Mouse (Mus musculus): ENCODE results near the gene Aacs. TPM values are rescaled to one million over a fixed set of nuclear protein-coding genes. Genes with fewer than 3 reads are reported as not detected.

The Aacs gene
- total and polyA plus RNA-seq, 3 experiments: 32.8 to 79.5 TPM; not detected in 1

- TF ChIP-seq NRF1 (IDR thresholded peaks at IDR 0.05; ENCODE audit: insufficient read depth, low read depth, low read length, poor library complexity, severe bottlenecking) (no peak), ETS1 (IDR thresholded peaks at IDR 0.05; ENCODE audit: low read depth, low read length) (no peak), TBP (IDR thresholded peaks at IDR 0.05; ENCODE audit: low read depth, low read length) (peak; percentile 57; the same call in 1 of the 2 replicates), CHD2 (IDR thresholded peaks at IDR 0.05; ENCODE audit: low read length) (no peak), CTCF (IDR thresholded peaks at IDR 0.05 in 2 of 3, conservative IDR thresholded peaks at IDR 0.05 in 1 of 3; ENCODE audit: control insufficient read depth in 1 of 3, insufficient read depth in 1 of 3, low read depth in 2 of 3, low read length in 3 of 3, poor library complexity in 1 of 3, severe bottlenecking in 1 of 3) (peak; percentile 6 to 44 (median 20); a peak in 3 of 6 replicates), RAD21 (IDR thresholded peaks at IDR 0.05; ENCODE audit: low read depth, low read length) (no peak), JUND (IDR thresholded peaks at IDR 0.05; ENCODE audit: low read depth, low read length) (no peak), SIN3A (IDR thresholded peaks at IDR 0.05; ENCODE audit: low read length) (no peak; the same call in 1 of the 2 replicates), POLR2AphosphoS5 (IDR thresholded peaks at IDR 0.05; ENCODE audit: borderline replicate concordance, low read depth, low read length) (no peak), ELF1 (IDR thresholded peaks at IDR 0.05; ENCODE audit: low read depth, low read length) (no peak), POLR2A (IDR thresholded peaks at IDR 0.05; ENCODE audit: control insufficient read depth in 1 of 2, insufficient read depth in 1 of 2, low read depth in 1 of 2, low read length in 2 of 2, poor library complexity in 1 of 2) (no peak), SMC3 (IDR thresholded peaks at IDR 0.05; ENCODE audit: low read depth, low read length) (0 out of 2 replicates have a peak, but pooled peaks have one; percentile 11), HCFC1 (IDR thresholded peaks at IDR 0.05; ENCODE audit: low read depth, low read length) (no peak), BHLHE40 (IDR thresholded peaks at IDR 0.05; ENCODE audit: borderline replicate concordance, low read depth, low read length) (0 out of 2 replicates have a peak, but pooled peaks have one; percentile 28), GATA1 (IDR thresholded peaks at IDR 0.05; ENCODE audit: low read depth, low read length) (no peak), USF1 (IDR thresholded peaks at IDR 0.05; ENCODE audit: low read depth, low read length) (no peak), MYB (IDR thresholded peaks at IDR 0.05; ENCODE audit: low read depth, low read length) (no peak), KAT2A (conservative IDR thresholded peaks at IDR 0.05; ENCODE audit: low read depth, low read length) (no peak), MYC (IDR thresholded peaks at IDR 0.05; ENCODE audit: low read depth, low read length) (0 out of 2 replicates have a peak, but pooled peaks have one; percentile 52), ZMIZ1 (IDR thresholded peaks at IDR 0.05; ENCODE audit: low read depth, low read length) (0 out of 2 replicates have a peak, but pooled peaks have one; percentile 30), TCF12 (IDR thresholded peaks at IDR 0.05; ENCODE audit: low read depth, low read length) (no peak), ZKSCAN1 (IDR thresholded peaks at IDR 0.05; ENCODE audit: low read depth, low read length) (no peak), ZNF384 (IDR thresholded peaks at IDR 0.05; ENCODE audit: low read depth, low read length) (peak; percentile 55)
Measured at GRCm38 (mm10) chr5:125460574-125460973, 15.0 kb upstream of the Aacs start.

More at GRCm38 (mm10) chr5:125460574-125460973, 15.0 kb upstream of the Aacs start:
- H3K27me3 ChIP-seq (ENCODE audit: control insufficient read depth in 1 of 2, insufficient read depth in 2 of 2, low read length in 2 of 2): no peaks in the 10 kb centered on the region
- H3K27ac ChIP-seq (ENCODE audit: control insufficient read depth, low read depth, low read length): no peak overlapping the region
- no peaks in the 10 kb centered on the region for H3K9me3 ChIP-seq (replicated peaks; ENCODE audit: insufficient read depth, low read length)
- H3K4me3 ChIP-seq (ENCODE audit: control insufficient read depth in 1 of 2, insufficient read depth in 1 of 2, low read depth in 2 of 2, low read length in 2 of 2): no peak overlapping the region
- DNase-seq (ENCODE audit: low read depth, low spot score): peak; percentile 50
- H3K4me1 ChIP-seq (ENCODE audit: control insufficient read depth in 1 of 2, insufficient read depth in 2 of 2, low read length in 2 of 2): peaks cover 25 to 51% of the 10 kb centered on the region in 2 experiments
- H3K36me3 ChIP-seq (ENCODE audit: control insufficient read depth in 1 of 2, insufficient read depth in 2 of 2, low read length in 2 of 2): peaks cover under 1 to 51% of the 10 kb centered on the region in 2 experiments; a peak in 3 of 4 replicates
- H3K79me2 ChIP-seq (ENCODE audit: control insufficient read depth, insufficient read depth, low read length, poor library complexity): peaks cover 5% of the 10 kb centered on the region; the same call in 1 of the 2 replicates
- H3K9ac ChIP-seq (ENCODE audit: control insufficient read depth, low read depth, low read length, poor library complexity, severe bottlenecking): no peak overlapping the region
